Mouse (Mus musculus) lung, adult 18-20 months (tissue): ENCODE measurements around the gene Hoxb8.

Experiments
- DNase-seq, 2 experiments: peaks; one replicate each; pipeline ENCODE4 v3.0.0; 2022; ENCODE audit warnings: mixed read lengths in 2 of 2

Gene Hoxb8

GRCm38 (mm10) chr11:96281855-96282570, at the start of gene Hoxb8:
TSS of gene Hoxb8 (plus strand) at chr11:96281905.
- DNase-seq = no peak

- peak in 1 of 2 experiments; percentile 16 for DNase-seq
Measured at GRCm38 (mm10) chr11:96234906-96235305, 46.8 kb upstream of the Hoxb8 start.

GRCm38 (mm10) chr11:96240211-96240610, 41.5 kb upstream of the Hoxb8 start:
- DNase-seq = peak; percentile 12 to 20

GRCm38 (mm10) chr11:96250901-96251300, 30.8 kb upstream of the Hoxb8 start:
- DNase-seq = no peak

GRCm38 (mm10) chr11:96251480-96252031, 30.1 kb upstream of the Hoxb8 start:
- no peak for DNase-seq

- no peak for DNase-seq
Measured at GRCm38 (mm10) chr11:96252541-96253120, 29.1 kb upstream of the Hoxb8 start.

GRCm38 (mm10) chr11:96254221-96254620, 27.5 kb upstream of the Hoxb8 start:
- DNase-seq = no peak

GRCm38 (mm10) chr11:96255111-96255995, 26.4 kb upstream of the Hoxb8 start:
- no peak for DNase-seq

GRCm38 (mm10) chr11:96255996-96256445, 25.7 kb upstream of the Hoxb8 start:
- DNase-seq = no peak

- no peak for DNase-seq
Measured at GRCm38 (mm10) chr11:96257141-96257540, 24.6 kb upstream of the Hoxb8 start.

- no peak for DNase-seq
Measured at GRCm38 (mm10) chr11:96259038-96259437, 22.7 kb upstream of the Hoxb8 start.

GRCm38 (mm10) chr11:96259511-96259910, 22.2 kb upstream of the Hoxb8 start:
- no peak for DNase-seq

GRCm38 (mm10) chr11:96260310-96260970, 21.3 kb upstream of the Hoxb8 start:
- DNase-seq = peak in 1 of 2 experiments; percentile 33

GRCm38 (mm10) chr11:96261323-96261890, 20.3 kb upstream of the Hoxb8 start:
- peak; percentile 48 to 67 for DNase-seq

GRCm38 (mm10) chr11:96262262-96262830, 19.4 kb upstream of the Hoxb8 start:
- DNase-seq = no peak

- no peak for DNase-seq
Measured at GRCm38 (mm10) chr11:96263636-96264389, 17.9 kb upstream of the Hoxb8 start.

GRCm38 (mm10) chr11:96264390-96265020, 17.2 kb upstream of the Hoxb8 start:
- DNase-seq = no peak

- no peak for DNase-seq
Measured at GRCm38 (mm10) chr11:96265954-96266353, 15.8 kb upstream of the Hoxb8 start.

GRCm38 (mm10) chr11:96267021-96267920, 14.4 kb upstream of the Hoxb8 start:
- no peak for DNase-seq
